ENCODE assay signal across 8 mouse cellular contexts in genomic region chr11:61504713-61505257, GRCm38 (mm10). TPM values are rescaled to one million over a fixed set of nuclear protein-coding genes. Genes with fewer than 3 reads are reported as not detected.
A peak's percentile ranks its signal among the peaks of the same experiment; 100 is the strongest.
DNase-seq lines count a peak whose midpoint lies in the region; ATAC-seq lines count a peak whose summit lies in the region.

TSS of gene B9d1 (plus strand) at chr11:61505144.

- no peaks in the 10 kb centered on the region for H3K27me3 ChIP-seq in forebrain, embryonic 14.5 days (replicated peaks; ENCODE audit: control insufficient read depth, insufficient read depth, low read length)
- no peaks in the 10 kb centered on the region for H3K27me3 ChIP-seq in neural tube, embryonic 15.5 days (replicated peaks)

- H3K27ac ChIP-seq in forebrain, embryonic 14.5 days (ENCODE audit: low read depth, low read length): peak within 1 kb of the TSS; percentile 80
- H3K27ac ChIP-seq in neural tube, embryonic 15.5 days (replicated peaks): peak within 1 kb of the TSS; percentile 95

- H3K9me3 ChIP-seq in forebrain, embryonic 14.5 days (replicated peaks; ENCODE audit: control insufficient read depth, low read length): no peaks in the 10 kb centered on the region
- H3K9me3 ChIP-seq in neural tube, embryonic 15.5 days (replicated peaks): no peaks in the 10 kb centered on the region

- peak within 1 kb of the TSS; percentile 67 for H3K9ac ChIP-seq in forebrain, embryonic 14.5 days (ENCODE audit: low read length)
- H3K9ac ChIP-seq in neural tube, embryonic 15.5 days (replicated peaks): peak within 1 kb of the TSS; percentile 74

- H3K36me3 ChIP-seq in forebrain, embryonic 14.5 days (ENCODE audit: control insufficient read depth, insufficient read depth, low read length): peaks cover 13% of the 10 kb centered on the region; the same call in 1 of the 2 replicates
- H3K36me3 ChIP-seq in neural tube, embryonic 15.5 days: 0 out of 2 replicates have a peak, but pooled peaks cover 10% of the 10 kb centered on the region

- peak within 1 kb of the TSS; percentile 47 for H3K4me3 ChIP-seq in forebrain, embryonic 14.5 days (ENCODE audit: low read depth, low read length)
- peak within 1 kb of the TSS; percentile 73 for H3K4me3 ChIP-seq in neural tube, embryonic 15.5 days (replicated peaks)

- H3K4me2 ChIP-seq in forebrain, embryonic 14.5 days (ENCODE audit: low read length): peak within 1 kb of the TSS; percentile 61
- H3K4me2 ChIP-seq in neural tube, embryonic 15.5 days: peak within 1 kb of the TSS; percentile 75

- peaks cover 13% of the 10 kb centered on the region; the same call in 1 of the 2 replicates for H3K4me1 ChIP-seq in forebrain, embryonic 14.5 days (ENCODE audit: control insufficient read depth, insufficient read depth, low read length)
- peaks cover 30% of the 10 kb centered on the region for H3K4me1 ChIP-seq in neural tube, embryonic 15.5 days

- intact Hi-C loops in heart, postnatal 14 days (cut with DNase I): loop anchor here (1.0 to 5.0 kb wide), 5 partner anchors 75 to 312 kb away; partner anchors contain the start of gene Epn2

- under 1% methylated on average over 39 of the region's 39 CpGs for WGBS in forebrain, embryonic 14.5 days
- under 1% methylated on average over 39 of the region's 39 CpGs for WGBS in neural tube, embryonic 15.5 days

- peak; percentile 92 for ATAC-seq in forebrain, embryonic 14.5 days
- peak; percentile 94 for ATAC-seq in neural tube, embryonic 15.5 days (ENCODE audit: low FRiP score)

- peak; percentile 99 for DNase-seq in ES-CJ7 (ENCODE audit: low read depth, low spot score)
- DNase-seq in cerebellum, adult 11 months: peak; percentile 98
- DNase-seq in forebrain, embryonic 14.5 days (ENCODE audit: low spot score): peak; percentile 99
- peak; percentile 94 to 96 for DNase-seq in heart, postnatal 14 days
- DNase-seq in layer of hippocampus, adult 11-12 months (ENCODE audit: low spot score): peak; percentile 98
- DNase-seq in lung, adult 18-20 months: peak; percentile 94 to 95
- DNase-seq in testis, postnatal 14 days (ENCODE audit: low spot score): peak; percentile 93

RNA-seq across cellular contexts. Expression of gene B9d1, which starts in this region (rescaled TPM):
- polyA plus RNA-seq in forebrain, embryonic 14.5 days (2014; fragmentation: Nextera tagmentation; extraction: Ambion mirVana): 38.9 and 55.5 TPM in 2 replicates
- 10 to 100 TPM in 1 of 2 experiments, 1 to 10 TPM in 1; 9.4 to 11.1 TPM for total RNA-seq in heart, postnatal 14 days (2021)
- 28.6 and 31.2 TPM in 2 replicates for polyA plus RNA-seq in neural tube, embryonic 15.5 days (2015; fragmentation: Nextera tagmentation; extraction: Ambion mirVana)

Comparison
In these comparisons a context has a peak if more than half of its experiments do, and no peak if none do; other contexts are left out.
1. Peak in every context shown above with its lines: DNase-seq, ATAC-seq, H3K4me3 ChIP-seq and H3K27ac ChIP-seq.